Mouse (Mus musculus): Measurements from ENCODE around the gene Parp16. TPM values are rescaled to one million over a fixed set of nuclear protein-coding genes. Genes with fewer than 3 reads are reported as not detected.
"Not testable (repeated sequence)": the region's sequence is repeated elsewhere in the genome, so short reads cannot be mapped to it uniquely, and the experiment has no call there.

Parp16 gene
- total RNA-seq, 2 experiments from 2014 or later, result 3.6 to 4.0 TPM

GRCm38 (mm10) chr9:65201381-65202164 is 6.4 kb downstream of the Parp16 start:
- H3K27ac ChIP-seq, result peak overlapping the region; percentile 91
- peak; percentile 73 to 77 for DNase-seq (ENCODE audit: extremely low spot score in 1 of 2, low spot score in 2 of 2)
- intact Hi-C loops (cut with DNase I), result no loop called here

GRCm38 (mm10) chr9:65202165-65202754 is 7.1 kb downstream of the Parp16 start:
- Histone ChIP-seq H3K27ac (peak overlapping the region; percentile 91), H3K4me3 (peak overlapping the region; percentile 50)
- TF ChIP-seq CTCF (IDR thresholded peaks at IDR 0.05), result no peak
- intact Hi-C loops (cut with DNase I), result no loop called here
- no peak for DNase-seq (ENCODE audit: extremely low spot score in 1 of 2, low spot score in 2 of 2)

More at GRCm38 (mm10) chr9:65201381-65202164, 6.4 kb downstream of the Parp16 start:
- H3K4me3 ChIP-seq, result peak overlapping the region; percentile 50
- no peak for TF ChIP-seq CTCF (IDR thresholded peaks at IDR 0.05)

GRCm38 (mm10) chr9:65205049-65205815 is 10.1 kb downstream of the Parp16 start:
- H3K4me3 ChIP-seq, result no peak overlapping the region
- intact Hi-C loops (cut with DNase I), result no loop called here
- no peak overlapping the region for H3K27ac ChIP-seq
- no peak for DNase-seq (ENCODE audit: extremely low spot score in 1 of 2, low spot score in 2 of 2)
- no peak for TF ChIP-seq CTCF (IDR thresholded peaks at IDR 0.05)

- H3K4me3 ChIP-seq; DNase-seq (ENCODE audit: extremely low spot score in 1 of 2, low spot score in 2 of 2); intact Hi-C loops (cut with DNase I); H3K27ac ChIP-seq: not testable (repeated sequence)
Observed at GRCm38 (mm10) chr9:65207041-65207815, 12.1 kb downstream of the Parp16 start.

GRCm38 (mm10) chr9:65208293-65209179 is 13.4 kb downstream of the Parp16 start:
- TF ChIP-seq CTCF (IDR thresholded peaks at IDR 0.05), result no peak
- Histone ChIP-seq H3K27ac (no peak overlapping the region), H3K4me3 (no peak overlapping the region)
- DNase-seq (ENCODE audit: extremely low spot score in 1 of 2, low spot score in 2 of 2), result no peak
- intact Hi-C loops (cut with DNase I), result no loop called here

- DNase-seq (ENCODE audit: extremely low spot score in 1 of 2, low spot score in 2 of 2), result no peak
- H3K4me3 ChIP-seq, result no peak overlapping the region
- no peak for TF ChIP-seq CTCF (IDR thresholded peaks at IDR 0.05)
- intact Hi-C loops (cut with DNase I), result no loop called here
- no peak overlapping the region for H3K27ac ChIP-seq
Observed at GRCm38 (mm10) chr9:65211598-65211997, 16.4 kb downstream of the Parp16 start.

GRCm38 (mm10) chr9:65214425-65214777 is 19.2 kb downstream of the Parp16 start:
- Histone ChIP-seq H3K4me3 (peak overlapping the region; percentile 90), H3K27ac (peak overlapping the region; percentile 89)
- no peak for DNase-seq (ENCODE audit: extremely low spot score in 1 of 2, low spot score in 2 of 2)
- no peak for TF ChIP-seq CTCF (IDR thresholded peaks at IDR 0.05)
- intact Hi-C loops (cut with DNase I), result no loop called here

GRCm38 (mm10) chr9:65214778-65215493 is 19.8 kb downstream of the Parp16 start:
- H3K4me3 ChIP-seq, result peak overlapping the region; percentile 90
- H3K27ac ChIP-seq, result peak overlapping the region; percentile 89
- peak; percentile 74 to 76 for DNase-seq (ENCODE audit: extremely low spot score in 1 of 2, low spot score in 2 of 2)
- TF ChIP-seq CTCF (IDR thresholded peaks at IDR 0.05), result peak; percentile 42
- intact Hi-C loops (cut with DNase I), result loop anchor here (5.0 kb wide), 1 partner anchor 67 kb away; no protein-coding TSS in a partner anchor

- Histone ChIP-seq H3K27ac (peak overlapping the region; percentile 89), H3K4me3 (peak overlapping the region; percentile 90)
- no peak for DNase-seq (ENCODE audit: extremely low spot score in 1 of 2, low spot score in 2 of 2)
- TF ChIP-seq CTCF (IDR thresholded peaks at IDR 0.05), result no peak
- intact Hi-C loops (cut with DNase I), result loop anchor here (5.0 kb wide), 1 partner anchor 67 kb away; no protein-coding TSS in a partner anchor
Observed at GRCm38 (mm10) chr9:65215494-65216126, 20.5 kb downstream of the Parp16 start.

Data from left cerebral cortex, adult 2 months (tissue).